In genomic region chr2:68971840-68972239, GRCm38 (mm10) we compare ENCODE assay signal across 29 mouse cellular contexts.
A peak's percentile ranks its signal among the peaks of the same experiment; 100 is the strongest.
DNase-seq lines count a peak whose midpoint lies in the region; ATAC-seq and TF ChIP-seq lines count a peak whose summit lies in the region.
"Had no signal": no experiment of that assay in that cellular context is flagged by ENCODE, and none has a peak within 500 bp of the region (broad histone marks: within the 10 kb centered on the region; RNA-seq: fewer than 3 reads in every experiment).

No protein-coding gene starts in this region.

- H3K36me3 ChIP-seq in forebrain, embryonic 15.5 days: no peaks in the 10 kb centered on the region
- 0 out of 2 replicates have a peak, but pooled peaks cover 4% of the 10 kb centered on the region for H3K36me3 ChIP-seq in forebrain, embryonic 12.5 days (replicated peaks)
- no peaks in the 10 kb centered on the region for H3K36me3 ChIP-seq in hindbrain, postnatal 0 days (ENCODE audit: insufficient read depth, low read length)
- H3K36me3 ChIP-seq: midbrain, embryonic 12.5 days; neural tube, embryonic 12.5 days had no signal

- H3K4me1 ChIP-seq in forebrain, embryonic 15.5 days: no peaks in the 10 kb centered on the region
- no peaks in the 10 kb centered on the region for H3K4me1 ChIP-seq in forebrain, embryonic 12.5 days
- no peaks in the 10 kb centered on the region for H3K4me1 ChIP-seq in hindbrain, postnatal 0 days (ENCODE audit: insufficient read depth, low read length)
- H3K4me1 ChIP-seq: embryonic facial prominence, embryonic 15.5 days; kidney, embryonic 15.5 days; midbrain, embryonic 12.5 days; neural tube, embryonic 12.5 days had no signal

- peak; percentile 32 to 59 for DNase-seq in layer of hippocampus, adult 8-10 months (ENCODE audit: low spot score in 2 of 2)
- no peak for DNase-seq in layer of hippocampus, postnatal 10 days (ENCODE audit: low spot score in 2 of 2)
- peak; percentile 67 for DNase-seq in brain, embryonic 14.5 days (ENCODE audit: low read depth)
- DNase-seq in hindbrain, postnatal 0 days (ENCODE audit: low spot score): no peak
- DNase-seq in embryo, embryonic 11 days: no peak
- DNase-seq: adrenal gland, postnatal 14 days; cerebellum, postnatal 14 days; heart, postnatal 14 days; kidney, adult 18-20 months; kidney, postnatal 25 days; lung, postnatal 4 days; right cerebral cortex, adult 18-20 months; right cerebral cortex, postnatal 4 days; thymus, adult 2 months; thymus, postnatal 36 days had no signal

- peak; percentile 49 for ATAC-seq in forebrain, embryonic 15.5 days (replicated peaks)
- ATAC-seq in forebrain, embryonic 12.5 days (ENCODE audit: low FRiP score): no peak
- no peak for ATAC-seq in hindbrain, postnatal 0 days
- ATAC-seq: Patski had no signal

- TF ChIP-seq POLR2A in brain, embryonic 14.5 days (IDR thresholded peaks at IDR 0.05; ENCODE audit: borderline replicate concordance, extremely low read depth, insufficient read depth, insufficient read length, poor library complexity, severe bottlenecking): no peak

- H3K9ac ChIP-seq in forebrain, embryonic 15.5 days (replicated peaks): no peak overlapping the region
- H3K9ac ChIP-seq in forebrain, embryonic 12.5 days: no peak overlapping the region
- H3K9ac ChIP-seq in hindbrain, postnatal 0 days (replicated peaks; ENCODE audit: low read length): no peak overlapping the region
- H3K9ac ChIP-seq: embryonic facial prominence, embryonic 15.5 days; hindbrain, embryonic 15.5 days; kidney, embryonic 15.5 days; limb, embryonic 12.5 days; midbrain, embryonic 12.5 days; neural tube, embryonic 12.5 days had no signal

- WGBS in forebrain, embryonic 15.5 days: 68% methylated on average over 5 of the region's 5 CpGs
- WGBS in forebrain, embryonic 12.5 days: 95% methylated on average over 5 of the region's 5 CpGs
- WGBS in hindbrain, postnatal 0 days: 83% methylated on average over 5 of the region's 5 CpGs

- no peak overlapping the region for H3K4me3 ChIP-seq in forebrain, embryonic 15.5 days
- H3K4me3 ChIP-seq in forebrain, embryonic 12.5 days (replicated peaks): no peak overlapping the region
- no peak overlapping the region for H3K4me3 ChIP-seq in hindbrain, postnatal 0 days (ENCODE audit: low read length)
- H3K4me3 ChIP-seq: embryonic facial prominence, embryonic 10.5 days; embryonic facial prominence, embryonic 15.5 days; hindbrain, embryonic 10.5 days; hindbrain, embryonic 15.5 days; kidney, embryonic 15.5 days; limb, embryonic 12.5 days; megakaryocyte, embryonic 14.5 days; midbrain, embryonic 12.5 days; myocyte; neural tube, embryonic 12.5 days had no signal

- H3K4me2 ChIP-seq in forebrain, embryonic 15.5 days (replicated peaks): no peak overlapping the region
- H3K4me2 ChIP-seq in forebrain, embryonic 12.5 days: no peak overlapping the region
- no peak overlapping the region for H3K4me2 ChIP-seq in hindbrain, postnatal 0 days (ENCODE audit: low read depth, low read length)
- H3K4me2 ChIP-seq: embryonic facial prominence, embryonic 15.5 days; hindbrain, embryonic 15.5 days; kidney, embryonic 15.5 days; limb, embryonic 12.5 days; liver, embryonic 11.5 days; midbrain, embryonic 12.5 days; neural tube, embryonic 12.5 days had no signal

- TF ChIP-seq CTCF in brain, embryonic 14.5 days (IDR thresholded peaks at IDR 0.05; ENCODE audit: borderline replicate concordance, extremely low read depth, insufficient read depth, insufficient read length): no peak
- TF ChIP-seq CTCF in hindbrain, postnatal 0 days (IDR thresholded peaks at IDR 0.05; ENCODE audit: low read depth): no peak

- peak overlapping the region; percentile 48; the same call in 1 of the 2 replicates for H3K27ac ChIP-seq in forebrain, embryonic 15.5 days (replicated peaks)
- H3K27ac ChIP-seq in forebrain, embryonic 12.5 days: no peak overlapping the region
- no peak overlapping the region for H3K27ac ChIP-seq in hindbrain, postnatal 0 days
- H3K27ac ChIP-seq: embryonic facial prominence, embryonic 10.5 days; embryonic facial prominence, embryonic 15.5 days; hindbrain, embryonic 10.5 days; hindbrain, embryonic 15.5 days; kidney, embryonic 15.5 days; limb, embryonic 12.5 days; midbrain, embryonic 12.5 days; neural tube, embryonic 12.5 days had no signal

- H3K9me3 ChIP-seq in forebrain, embryonic 15.5 days: no peaks in the 10 kb centered on the region
- H3K9me3 ChIP-seq in forebrain, embryonic 12.5 days: peaks cover 8% of the 10 kb centered on the region; the same call in 1 of the 2 replicates
- no peaks in the 10 kb centered on the region for H3K9me3 ChIP-seq in hindbrain, postnatal 0 days (ENCODE audit: low read length)

- no peaks in the 10 kb centered on the region for H3K27me3 ChIP-seq in forebrain, embryonic 15.5 days
- no peaks in the 10 kb centered on the region for H3K27me3 ChIP-seq in forebrain, embryonic 12.5 days
- no peaks in the 10 kb centered on the region for H3K27me3 ChIP-seq in hindbrain, postnatal 0 days (ENCODE audit: insufficient read depth, low read length)
- H3K27me3 ChIP-seq: embryonic facial prominence, embryonic 15.5 days; hindbrain, embryonic 15.5 days; kidney, embryonic 15.5 days; limb, embryonic 12.5 days; megakaryocyte, embryonic 14.5 days; midbrain, embryonic 12.5 days; neural tube, embryonic 12.5 days; Patski had no signal

Comparison
In these comparisons a context has a peak if more than half of its experiments do, and no peak if none do; other contexts are left out.
1. DNase-seq: peak in layer of hippocampus, adult 8-10 months (2 of 2) and brain, embryonic 14.5 days (single experiment); none in layer of hippocampus, postnatal 10 days (0 of 2), hindbrain, postnatal 0 days (single experiment) and embryo, embryonic 11 days (single experiment).